Mouse (Mus musculus) embryonic facial prominence, embryonic 12.5 days (tissue): Measurements from ENCODE around the gene Vars2. TPM values are rescaled to one million over a fixed set of nuclear protein-coding genes. Genes with fewer than 3 reads are reported as not detected.

Experiments used
- ATAC-seq: fragments of 200-750 bp; cut with Nextera tagmentation; 2 replicates; pipeline ENCODE4 v1.8.0; 2017; ENCODE audit not compliant: insufficient number of reproducible peaks, insufficient read depth, low FRiP score, low TSS enrichment
- H3K27ac ChIP-seq: fragments of 300-500 bp; sonication (generic); 2 replicates; pipeline ENCODE4 v1.5.1; 2016; ENCODE audit warnings: mild to moderate bottlenecking
- H3K27me3 ChIP-seq: fragments of 300-500 bp; sonication (generic); 2 replicates; pipeline ENCODE4 v1.6.1; 2016; ENCODE audit warnings: mild to moderate bottlenecking, moderate library complexity
- H3K36me3 ChIP-seq: fragments of 300-500 bp; sonication (generic); 2 replicates; pipeline ENCODE4 v1.6.1; 2016; ENCODE audit warnings: mild to moderate bottlenecking
- H3K4me1 ChIP-seq: fragments of 300-500 bp; sonication (generic); 2 replicates; pipeline ENCODE4 v1.6.1; 2016
- H3K4me2 ChIP-seq: fragments of 300-500 bp; sonication (generic); replicated peaks from 2 replicates; pipeline ENCODE4 v1.6.1; 2016; ENCODE audit warnings: mild to moderate bottlenecking, moderate library complexity
- H3K4me3 ChIP-seq: fragments of 300-500 bp; sonication (generic); 2 replicates; pipeline ENCODE4 v1.5.1; 2016; ENCODE audit warnings: mild to moderate bottlenecking
- H3K9ac ChIP-seq: fragments of 300-500 bp; sonication (generic); 2 replicates; pipeline ENCODE4 v1.6.1; 2016; ENCODE audit warnings: mild to moderate bottlenecking, moderate library complexity
- H3K9me3 ChIP-seq: fragments of 300-500 bp; sonication (generic); 2 replicates; pipeline ENCODE4 v1.6.1; 2016; ENCODE audit warnings: mild to moderate bottlenecking, moderate library complexity
- WGBS: fragments of 180-500 bp; shearing (Covaris S2); methylation state at CpG from one replicate; pipeline ENCODE4 v1.1.7; 2016; 5-methylcytosine and 5-hydroxymethylcytosine counted together
- polyA plus RNA-seq: library from polyadenylated mRNA; unstranded; fragments of >200 nt; fragmentation: Nextera tagmentation; extraction: Ambion mirVana; gene quantifications from 2 replicates; pipeline ENCODE4 v1.2.1, GENCODE M21; 2016

Gene Vars2
- polyA plus RNA-seq, 1 experiment from 2014 or later = 18.5 TPM

- WGBS = 82% methylated on average over 4 of the region's 4 CpGs
- no peaks in the 10 kb centered on the region for H3K9me3 ChIP-seq
- H3K27me3 ChIP-seq = no peaks in the 10 kb centered on the region
- H3K9ac ChIP-seq = no peak overlapping the region
- no peaks in the 10 kb centered on the region for H3K4me1 ChIP-seq
- H3K36me3 ChIP-seq = no peaks in the 10 kb centered on the region
- H3K27ac ChIP-seq = no peak overlapping the region
- no peak for ATAC-seq
- H3K4me2 ChIP-seq = no peak overlapping the region
- H3K4me3 ChIP-seq = no peak overlapping the region
Observed at GRCm38 (mm10) chr17:35617127-35617526, 50.3 kb downstream of the Vars2 start.

Other genes with a start within 250 kb of the Vars2 start
- 0.33 and 0.98 TPM in 2 replicates for gene H2-Q6, start 242.7 kb downstream of the Vars2 start, polyA plus RNA-seq
- gene H2-Q7, start 228.4 kb downstream of the Vars2 start, polyA plus RNA-seq = 4.6 and 5.9 TPM in 2 replicates
- 0.11 and 0.17 TPM in 2 replicates for gene H2-Q10, start 197.5 kb downstream of the Vars2 start, polyA plus RNA-seq
- not detected in 2 replicates for gene Pou5f1, start 161.6 kb downstream of the Vars2 start, polyA plus RNA-seq
- gene Tcf19, start 150.8 kb downstream of the Vars2 start, polyA plus RNA-seq = 56.8 and 61.1 TPM in 2 replicates
- gene Cchcr1, start 150.5 kb downstream of the Vars2 start, polyA plus RNA-seq = 26.1 and 30.8 TPM in 2 replicates
- 1.3 and 1.6 TPM in 2 replicates for gene Psors1c2, start 134.4 kb downstream of the Vars2 start, polyA plus RNA-seq
- 0.08 TPM in 2 replicates for gene Cdsn, start 115.5 kb downstream of the Vars2 start, polyA plus RNA-seq
- not detected in 2 replicates for gene 2300002M23Rik, start 100.1 kb downstream of the Vars2 start, polyA plus RNA-seq
- not detected in 2 replicates for gene Sfta2, start 66.0 kb downstream of the Vars2 start, polyA plus RNA-seq
- gene Gm9573, start 41.0 kb downstream of the Vars2 start, polyA plus RNA-seq = not detected in 2 replicates
- gene Mucl3, start 23.9 kb downstream of the Vars2 start, polyA plus RNA-seq = 0.08 and 0.11 TPM in 2 replicates
- 48.6 and 51.5 TPM in 2 replicates for gene Gtf2h4, start 6.1 kb upstream of the Vars2 start, polyA plus RNA-seq
- gene Ddr1, start 37.0 kb upstream of the Vars2 start, polyA plus RNA-seq = 62.6 and 63.0 TPM in 2 replicates
- 6.9 and 8.9 TPM in 2 replicates for gene Ier3, start 154.1 kb upstream of the Vars2 start, polyA plus RNA-seq
- 50.7 and 60.3 TPM in 2 replicates for gene Flot1, start 155.6 kb upstream of the Vars2 start, polyA plus RNA-seq
- 1,266 and 1,271 TPM in 2 replicates for gene Tubb5, start 170.7 kb upstream of the Vars2 start, polyA plus RNA-seq
- gene Mdc1, start 173.9 kb upstream of the Vars2 start, polyA plus RNA-seq = 15.1 and 21.3 TPM in 2 replicates
- 39.9 and 43.9 TPM in 2 replicates for gene Nrm, start 193.7 kb upstream of the Vars2 start, polyA plus RNA-seq
- 26.1 and 28.9 TPM in 2 replicates for gene Ppp1r18, start 198.0 kb upstream of the Vars2 start, polyA plus RNA-seq
- gene Dhx16, start 212.2 kb upstream of the Vars2 start, polyA plus RNA-seq = 47.8 and 52.8 TPM in 2 replicates
- gene 2310061I04Rik, start 229.8 kb upstream of the Vars2 start, polyA plus RNA-seq = 24.0 and 24.3 TPM in 2 replicates
- 165 and 172 TPM in 2 replicates for gene Atat1, start 242.5 kb upstream of the Vars2 start, polyA plus RNA-seq
- 65.6 TPM in 2 replicates for gene Mrps18b, start 248.8 kb upstream of the Vars2 start, polyA plus RNA-seq
- 50.1 and 51.9 TPM in 2 replicates for gene Ppp1r10, start 248.8 kb upstream of the Vars2 start, polyA plus RNA-seq